Mouse (Mus musculus) liver, embryonic 12.5 days (tissue): ENCODE results near the gene Bscl2. TPM values are rescaled to one million over a fixed set of nuclear protein-coding genes. Genes with fewer than 3 reads are reported as not detected.

Source experiments
- ATAC-seq: fragments of 200-750 bp; cut with Nextera tagmentation; 2 replicates; pipeline ENCODE4 v1.8.0; 2017; ENCODE audit warnings: moderate number of reproducible peaks, mild to moderate bottlenecking, moderate library complexity
- H3K27ac ChIP-seq: fragments of 300-500 bp; sonication (generic); 2 replicates; pipeline ENCODE4 v1.5.1; 2016; ENCODE audit warnings: mild to moderate bottlenecking
- H3K27me3 ChIP-seq: fragments of 300-500 bp; sonication (generic); replicated peaks from 2 replicates; pipeline ENCODE4 v1.6.1; 2016; ENCODE audit warnings: mild to moderate bottlenecking, moderate library complexity
- H3K36me3 ChIP-seq: fragments of 300-500 bp; sonication (generic); 2 replicates; pipeline ENCODE4 v1.6.1; 2016; ENCODE audit warnings: mild to moderate bottlenecking, moderate library complexity
- H3K4me1 ChIP-seq: fragments of 300-500 bp; sonication (generic); 2 replicates; pipeline ENCODE4 v1.6.1; 2016
- H3K4me2 ChIP-seq: fragments of 300-500 bp; sonication (generic); 2 replicates; pipeline ENCODE4 v1.6.1; 2016; ENCODE audit warnings: mild to moderate bottlenecking, moderate library complexity
- H3K4me3 ChIP-seq: fragments of 300-500 bp; sonication (generic); 2 replicates; pipeline ENCODE4 v1.5.1; 2016; ENCODE audit warnings: mild to moderate bottlenecking, moderate library complexity
- H3K9ac ChIP-seq: fragments of 300-500 bp; sonication (generic); 2 replicates; pipeline ENCODE4 v1.6.1; 2016; ENCODE audit warnings: mild to moderate bottlenecking, moderate library complexity
- H3K9me3 ChIP-seq: fragments of 300-500 bp; sonication (generic); replicated peaks from 2 replicates; pipeline ENCODE4 v1.6.1; 2016; ENCODE audit warnings: mild to moderate bottlenecking, moderate library complexity
- WGBS: fragments of 180-500 bp; shearing (Covaris S2); methylation state at CpG from one replicate; pipeline ENCODE4 v1.1.7; 2016; ENCODE audit not compliant: insufficient replicate concordance; 5-methylcytosine and 5-hydroxymethylcytosine counted together
- microRNA-seq: library from miRNA; unstranded; fragments of <30 nt; microRNA quantifications from one replicate; pipeline ENCODE4, GENCODE M21; 2017
- polyA plus RNA-seq: library from polyadenylated mRNA; unstranded; fragments of >200 nt; fragmentation: Nextera tagmentation; extraction: Ambion mirVana; gene quantifications from 2 replicates; pipeline ENCODE4 v1.2.1, GENCODE M21; 2016

The Bscl2 gene
- polyA plus RNA-seq, 1 experiment from 2014 or later = 45.2 TPM

GRCm38 (mm10) chr19:8897865-8898495, 60.7 kb downstream of the Bscl2 start, which contains the start of gene Ganab:
Gene Ganab, plus strand, starts transcription at chr19:8898071.
- peaks cover 55% of the 10 kb centered on the region for H3K36me3 ChIP-seq
- under 1% methylated on average over 53 of the region's 53 CpGs for WGBS
- peak within 1 kb of the TSS; percentile 82 for H3K4me2 ChIP-seq
- H3K9me3 ChIP-seq = no peaks in the 10 kb centered on the region
- peaks cover 67% of the 10 kb centered on the region for H3K4me1 ChIP-seq
- H3K27me3 ChIP-seq = no peaks in the 10 kb centered on the region
- H3K4me3 ChIP-seq = peak within 1 kb of the TSS; percentile 90
- ATAC-seq = peak; percentile 98
- H3K9ac ChIP-seq = peak within 1 kb of the TSS; percentile 96
- peak within 1 kb of the TSS; percentile 90 for H3K27ac ChIP-seq

Small RNA genes lying within 50 kb of the gene (microRNA-seq; reads per million reads assigned to microRNA genes)
- gene Mir5136 = 1.4 reads per million

Other genes starting within 250 kb of the Bscl2 start
- 1.6 and 1.7 TPM in 2 replicates for gene Slc22a8, start 246.2 kb upstream of the Bscl2 start, polyA plus RNA-seq
- gene Slc22a6, start 219.4 kb upstream of the Bscl2 start, polyA plus RNA-seq = not detected in 2 replicates
- gene Chrm1, start 173.7 kb upstream of the Bscl2 start, polyA plus RNA-seq = not detected in 2 replicates
- gene Slc3a2, start 114.1 kb upstream of the Bscl2 start, polyA plus RNA-seq = 133 and 141 TPM in 2 replicates
- gene Wdr74, start 101.6 kb upstream of the Bscl2 start, polyA plus RNA-seq = 87.1 and 95.9 TPM in 2 replicates
- 2.1 and 2.3 TPM in 2 replicates for gene 1700092M07Rik, start 96.7 kb upstream of the Bscl2 start, polyA plus RNA-seq
- gene Stx5a, start 96.1 kb upstream of the Bscl2 start, polyA plus RNA-seq = 56.2 and 58.4 TPM in 2 replicates
- 116 and 130 TPM in 2 replicates for gene Nxf1, start 80.4 kb upstream of the Bscl2 start, polyA plus RNA-seq
- 77.4 and 80.0 TPM in 2 replicates for gene Tmem223, start 66.5 kb upstream of the Bscl2 start, polyA plus RNA-seq
- 99.1 and 104 TPM in 2 replicates for gene Tmem179b, start 63.0 kb upstream of the Bscl2 start, polyA plus RNA-seq
- 21.8 and 23.1 TPM in 2 replicates for gene Taf6l, start 51.0 kb upstream of the Bscl2 start, polyA plus RNA-seq
- gene Polr2g, start 38.9 kb upstream of the Bscl2 start, polyA plus RNA-seq = 105 and 110 TPM in 2 replicates
- gene Zbtb3, start 34.9 kb upstream of the Bscl2 start, polyA plus RNA-seq = 2.3 and 2.8 TPM in 2 replicates
- gene Ttc9c, start 18.1 kb upstream of the Bscl2 start, polyA plus RNA-seq = 29.6 and 31.6 TPM in 2 replicates
- gene Hnrnpul2, start 17.5 kb upstream of the Bscl2 start, polyA plus RNA-seq = 3.5 and 3.6 TPM in 2 replicates
- 0.26 TPM in 1 of 2 replicates, not detected in the other for gene AC129217.1, start 7.7 kb upstream of the Bscl2 start, polyA plus RNA-seq
- 0.62 and 0.65 TPM in 2 replicates for gene Gng3, start 1.7 kb downstream of the Bscl2 start, polyA plus RNA-seq
- 0.11 TPM in 1 of 2 replicates, not detected in the other for gene Lrrn4cl, start 13.3 kb downstream of the Bscl2 start, polyA plus RNA-seq
- 133 and 135 TPM in 2 replicates for gene Ubxn1, start 34.0 kb downstream of the Bscl2 start, polyA plus RNA-seq
- 40.6 and 43.4 TPM in 2 replicates for gene Uqcc3, start 43.5 kb downstream of the Bscl2 start, polyA plus RNA-seq
- 76.1 and 80.4 TPM in 2 replicates for gene Lbhd1, start 46.3 kb downstream of the Bscl2 start, polyA plus RNA-seq
- gene Gm49403, start 46.5 kb downstream of the Bscl2 start, polyA plus RNA-seq = not detected in 2 replicates
- gene 1810009A15Rik, start 51.4 kb downstream of the Bscl2 start, polyA plus RNA-seq = 107 and 111 TPM in 2 replicates
- not detected in 2 replicates for gene Gm49416, start 51.5 kb downstream of the Bscl2 start, polyA plus RNA-seq
- 39.9 and 40.8 TPM in 2 replicates for gene Ints5, start 55.5 kb downstream of the Bscl2 start, polyA plus RNA-seq
- 61.9 TPM in 2 replicates for gene Ganab, start 60.6 kb downstream of the Bscl2 start, polyA plus RNA-seq
- gene B3gat3, start 82.9 kb downstream of the Bscl2 start, polyA plus RNA-seq = 28.4 and 31.7 TPM in 2 replicates
- 3.0 and 3.4 TPM in 2 replicates for gene Rom1, start 91.9 kb downstream of the Bscl2 start, polyA plus RNA-seq
- gene Eml3, start 92.1 kb downstream of the Bscl2 start, polyA plus RNA-seq = 21.3 and 23.0 TPM in 2 replicates
- 138 and 140 TPM in 2 replicates for gene Mta2, start 104.4 kb downstream of the Bscl2 start, polyA plus RNA-seq
- gene Tut1, start 116.4 kb downstream of the Bscl2 start, polyA plus RNA-seq = 26.0 and 27.7 TPM in 2 replicates
- 358 and 366 TPM in 2 replicates for gene Eef1g, start 129.6 kb downstream of the Bscl2 start, polyA plus RNA-seq
- 1.8 and 2.0 TPM in 2 replicates for gene Ahnak, start 151.8 kb downstream of the Bscl2 start, polyA plus RNA-seq